Mouse (Mus musculus) adrenal gland, postnatal 10 days (tissue): ENCODE data around the gene Pex26. TPM values are rescaled to one million over a fixed set of nuclear protein-coding genes. Genes with fewer than 3 reads are reported as not detected.

Experiments used
- DNase-seq: peaks from one replicate; pipeline ENCODE4 v3.0.0; 2021; ENCODE audit warnings: mixed read lengths
- total RNA-seq, 2 experiments: library from RNA; stranded (reverse); gene quantifications; 2 replicates each; pipeline ENCODE4 v1.2.3; 2021

Pex26 gene
- total RNA-seq, 2 experiments from 2014 or later: 10.5 to 11.1 TPM

DNA sequence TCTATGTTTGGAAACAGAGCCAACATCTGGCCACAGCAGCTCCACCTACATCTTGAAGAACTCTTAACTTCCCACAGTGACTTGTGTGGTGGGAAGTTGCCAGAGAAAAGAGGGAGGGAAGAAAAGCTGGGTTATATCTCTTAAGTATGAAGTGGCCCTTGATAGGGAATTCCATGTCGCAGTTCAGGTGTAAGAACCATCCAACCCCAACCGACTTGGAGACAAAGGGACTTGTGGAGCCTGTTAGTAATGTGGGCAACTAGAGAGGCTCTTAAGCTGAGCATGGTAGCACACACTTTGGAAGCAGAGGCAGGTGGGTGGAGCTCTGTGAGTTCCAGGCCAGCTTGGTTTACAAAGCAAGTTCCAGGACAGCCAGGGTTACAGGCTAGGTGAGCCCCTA lies 26.1 kb downstream of the Pex26 start:
- DNase-seq: no peak

DNA sequence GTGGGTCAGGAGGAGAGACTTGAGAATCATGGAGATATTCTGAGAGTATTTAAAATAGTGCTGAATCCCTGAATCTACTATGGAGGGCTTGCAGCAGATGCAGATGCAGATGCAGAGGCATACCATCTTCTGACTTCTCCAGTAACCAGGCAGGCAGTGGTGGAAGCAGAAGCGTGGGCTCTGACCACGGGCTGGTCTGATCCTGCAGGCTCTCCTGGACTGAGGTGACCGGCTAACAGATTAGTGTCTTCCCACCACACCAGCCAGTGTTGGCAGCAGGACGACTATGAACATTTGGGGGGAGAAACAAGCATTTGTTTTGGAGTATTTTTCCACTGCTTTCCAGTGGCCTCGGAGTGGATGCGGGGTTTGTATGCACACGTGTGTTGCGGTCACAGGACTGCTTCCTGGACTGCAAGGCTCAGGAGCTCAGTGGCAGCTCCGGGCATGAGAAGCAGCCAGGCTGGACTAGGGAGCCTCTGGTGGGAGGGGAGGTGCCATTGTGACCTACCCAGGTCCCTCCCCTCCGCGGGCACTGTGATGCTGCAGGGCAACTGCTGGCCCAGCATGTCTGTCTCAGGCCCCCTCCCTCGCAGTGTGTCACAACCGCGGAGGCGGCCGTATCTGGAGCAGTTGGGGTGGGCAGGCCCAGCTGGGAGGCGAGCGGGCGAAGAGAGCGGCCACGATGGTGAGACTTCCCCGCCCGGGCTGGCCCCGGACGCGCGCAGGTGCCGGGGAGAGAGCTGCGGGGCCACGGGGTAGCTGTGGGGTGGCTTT lies 26.9 kb downstream of the Pex26 start, which contains the start of gene Tuba8:
Gene Tuba8 (plus strand): TSS at position 548 of the 777 bp plus-strand sequence.
- DNase-seq: peak; percentile 79

DNA sequence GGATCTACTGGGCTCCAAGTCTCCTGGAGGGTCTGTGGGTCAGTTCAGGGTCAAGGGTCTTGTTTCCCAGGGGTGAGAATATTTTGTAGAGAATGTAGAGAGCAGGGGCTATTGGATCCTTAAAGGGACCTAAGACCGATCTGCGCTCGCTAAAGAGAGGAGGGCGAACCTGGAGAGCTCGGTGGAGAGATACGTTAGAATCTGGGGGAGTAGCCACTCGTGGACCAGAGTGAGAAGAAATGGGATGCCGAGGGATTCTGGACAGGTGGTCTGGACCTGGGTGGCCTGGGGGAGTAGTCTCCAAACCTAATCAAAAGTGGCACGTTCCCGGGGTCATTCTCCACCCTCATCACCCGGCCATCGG lies 27.4 kb downstream of the Pex26 start:
- no peak for DNase-seq

DNA sequence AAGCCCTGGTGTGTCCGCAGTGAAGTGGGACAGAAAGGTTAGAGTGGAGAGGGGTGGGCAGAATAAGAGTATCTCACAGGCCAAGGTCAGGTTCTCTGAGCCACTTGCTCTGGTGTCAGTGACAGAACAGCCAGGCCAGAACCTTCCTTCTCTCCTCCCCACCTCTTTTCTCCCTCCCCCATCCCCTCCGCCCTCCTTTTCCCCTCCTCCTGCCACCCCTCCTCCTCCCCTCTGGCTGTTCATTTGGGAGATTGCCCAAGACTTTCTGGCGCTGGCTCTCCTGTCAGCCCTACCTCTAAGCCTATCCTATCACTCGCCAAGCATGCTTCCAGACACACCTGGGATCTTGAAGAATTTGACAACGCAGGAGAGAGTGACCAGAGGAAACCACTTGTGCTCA lies 28.3 kb downstream of the Pex26 start:
- DNase-seq: peak; percentile 61

DNA sequence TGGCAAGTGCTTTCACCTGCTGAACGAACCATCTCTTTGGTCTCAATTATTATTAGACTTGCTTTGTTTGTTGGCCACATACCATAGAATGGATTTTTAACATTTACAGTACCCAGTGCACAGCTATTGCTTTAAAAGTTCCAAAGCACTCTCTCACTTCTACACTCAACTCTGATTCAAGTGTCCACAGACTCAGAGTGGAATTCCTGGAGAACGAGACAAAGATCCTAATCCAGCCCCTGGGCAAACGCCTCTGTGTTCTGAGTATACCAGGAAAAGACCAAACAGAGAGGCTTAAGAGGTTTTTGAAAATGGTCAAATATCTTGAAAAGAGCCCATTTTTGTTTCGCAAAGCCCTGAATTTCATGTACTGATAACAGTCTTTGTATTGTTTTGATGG lies 29.5 kb downstream of the Pex26 start:
- no peak for DNase-seq

DNA sequence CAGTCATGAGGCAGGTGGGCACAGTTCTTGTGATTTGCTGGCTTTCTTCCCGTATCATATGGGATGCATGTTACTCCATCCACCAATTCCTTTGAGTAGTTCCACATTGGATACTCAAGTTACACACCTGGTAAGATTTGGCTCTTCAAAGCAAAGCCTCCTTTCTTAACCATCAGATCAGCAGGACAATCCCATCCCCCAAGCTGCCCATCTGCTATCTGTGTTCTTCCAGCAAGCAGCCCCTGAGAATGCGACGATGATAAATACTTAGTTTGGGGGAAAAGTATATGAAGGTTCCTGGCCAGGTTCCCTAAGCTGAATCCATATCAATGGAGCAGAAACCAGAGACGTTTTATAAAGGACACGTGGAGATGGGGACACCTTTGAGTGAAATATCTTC lies 30.8 kb downstream of the Pex26 start:
- DNase-seq: no peak

DNA sequence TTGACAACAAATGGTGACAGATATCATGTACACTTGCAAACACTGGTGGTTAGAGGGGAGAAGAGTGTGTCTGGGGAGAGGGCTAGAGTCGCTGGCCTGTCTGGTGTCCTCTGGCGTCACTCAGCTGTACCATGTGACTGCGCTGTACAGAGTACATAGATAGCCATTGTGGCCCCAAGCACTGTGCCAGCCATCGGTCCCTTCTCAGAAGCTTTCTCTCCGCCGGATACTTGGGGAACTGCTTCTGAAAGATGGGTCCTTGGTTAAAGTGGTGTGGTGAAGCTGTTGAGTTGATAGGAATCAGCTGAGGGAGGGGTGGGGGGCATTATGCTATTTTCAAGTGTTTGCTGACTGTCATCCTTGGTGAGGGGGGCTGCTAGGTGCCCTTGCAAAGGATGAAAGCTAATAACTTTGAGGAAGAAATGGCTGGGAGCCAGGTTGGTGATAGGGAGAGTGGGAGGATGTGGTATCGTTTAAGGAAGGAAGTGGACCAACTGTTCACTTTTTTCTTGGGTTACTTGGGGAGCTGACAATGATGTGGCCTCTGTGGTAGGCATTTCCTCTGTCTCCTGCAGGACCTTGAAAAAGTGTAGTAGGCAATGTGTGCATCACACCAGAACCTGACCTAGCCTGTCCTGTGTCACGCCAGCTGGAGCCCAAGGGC lies 31.3 kb downstream of the Pex26 start:
- no peak for DNase-seq

DNA sequence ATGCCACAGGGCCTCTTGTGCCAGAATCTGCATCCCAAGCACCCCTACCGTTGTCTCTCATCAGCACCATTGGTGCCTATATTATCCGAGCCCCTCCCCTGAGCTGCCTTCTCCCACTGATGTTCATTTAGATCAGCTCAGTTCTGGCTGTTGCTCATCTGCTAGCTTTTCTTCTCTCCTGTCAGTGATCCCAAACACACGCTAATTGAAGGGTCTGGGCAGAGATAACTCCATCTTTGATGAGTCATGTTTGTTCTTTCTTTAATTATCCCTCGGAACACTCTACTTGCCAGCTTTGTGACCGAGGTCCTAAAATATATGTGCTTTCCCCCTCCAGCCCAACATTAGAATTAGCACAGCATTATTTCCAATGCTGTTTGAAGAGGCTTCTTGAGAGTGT lies 31.9 kb downstream of the Pex26 start:
- no peak for DNase-seq

DNA sequence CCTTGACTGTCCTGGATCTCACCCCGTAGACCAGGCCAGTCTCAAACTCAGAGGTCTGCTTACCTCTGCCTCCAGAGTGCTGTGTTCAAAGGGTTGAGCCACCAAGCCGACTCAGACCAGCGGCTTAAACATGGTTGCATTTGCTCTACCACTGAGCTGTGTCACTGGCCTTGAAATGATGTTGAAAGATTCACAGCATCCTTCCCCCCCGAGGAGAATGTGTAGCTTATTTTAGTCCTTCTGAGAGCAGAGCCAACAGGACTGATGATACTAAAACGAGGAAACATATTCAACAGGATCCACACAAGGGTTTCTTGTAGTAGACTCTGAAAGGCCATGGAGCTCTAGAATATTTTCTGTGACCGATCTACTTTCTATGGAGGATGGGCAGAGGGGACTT lies 32.4 kb downstream of the Pex26 start:
- DNase-seq: no peak

DNA sequence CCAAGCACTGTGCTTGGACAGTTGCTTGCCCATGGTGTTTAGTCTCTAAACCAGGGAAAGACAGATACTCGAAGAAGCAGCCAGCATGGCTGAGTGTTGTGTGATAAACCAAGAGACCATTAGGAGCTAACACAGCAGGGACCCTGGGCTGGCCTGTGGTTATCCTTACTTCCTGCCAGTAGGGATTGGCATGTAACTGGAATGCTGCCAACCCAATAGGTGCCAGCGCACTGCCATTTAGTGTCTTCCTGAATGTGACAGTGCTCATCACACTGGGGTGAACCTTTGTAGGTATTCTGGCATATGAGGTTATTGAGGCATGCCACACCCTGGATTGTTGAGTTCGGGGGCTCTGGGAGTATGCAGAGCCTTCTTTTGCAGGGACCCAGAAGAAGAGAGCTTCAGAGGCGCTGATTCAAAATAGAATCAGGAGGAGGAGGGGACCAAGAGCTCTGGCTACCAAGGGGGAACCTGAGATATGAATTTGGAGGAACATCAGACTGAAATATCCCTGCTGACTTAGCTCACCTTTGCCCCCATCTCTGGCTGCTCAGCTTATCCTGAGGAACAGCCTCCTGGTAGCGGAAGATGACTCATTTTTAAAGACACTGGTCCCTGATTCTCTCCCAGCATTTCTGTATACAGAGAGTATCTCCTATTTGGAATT lies 33.3 kb downstream of the Pex26 start:
- no peak for DNase-seq

DNA sequence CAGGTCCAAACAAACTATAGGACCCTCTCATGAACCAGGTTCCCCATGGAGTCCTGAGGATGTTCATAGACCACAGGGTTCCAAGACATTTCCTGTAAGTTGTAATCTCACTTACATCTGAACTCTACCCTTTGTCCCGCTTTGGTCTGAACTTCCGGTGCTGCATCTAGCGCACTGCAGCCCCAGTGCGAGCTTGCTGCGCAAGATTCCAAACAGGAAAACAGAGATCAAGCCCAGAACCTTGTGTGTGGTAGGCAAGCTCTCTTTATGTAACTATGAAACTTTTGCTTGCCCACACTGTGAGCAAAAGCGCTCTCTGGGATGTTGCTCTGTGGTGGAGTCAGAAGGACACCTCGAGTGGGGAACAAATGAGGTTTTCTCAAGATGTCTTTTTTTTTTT lies 34.5 kb downstream of the Pex26 start:
- DNase-seq: no peak

DNA sequence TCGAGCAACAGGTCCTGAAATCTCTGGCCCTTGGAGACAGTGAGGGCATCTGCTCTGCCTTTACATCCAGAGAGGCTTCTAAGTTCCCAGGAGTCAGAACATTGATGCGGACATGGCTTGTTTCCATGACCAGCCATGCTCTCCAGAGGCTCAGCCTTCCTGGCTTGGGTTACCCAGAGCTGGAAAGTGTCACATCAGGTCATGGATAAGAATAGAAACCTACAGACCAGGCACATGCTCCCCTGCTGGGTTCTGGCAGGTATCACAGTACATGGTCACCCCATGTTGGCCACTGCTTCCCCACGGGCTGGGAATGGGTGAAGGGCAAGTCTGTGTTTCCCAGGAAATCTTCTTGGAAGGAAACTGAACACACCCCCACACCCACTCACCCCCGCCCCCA lies 35.9 kb downstream of the Pex26 start:
- peak; percentile 50 for DNase-seq

DNA sequence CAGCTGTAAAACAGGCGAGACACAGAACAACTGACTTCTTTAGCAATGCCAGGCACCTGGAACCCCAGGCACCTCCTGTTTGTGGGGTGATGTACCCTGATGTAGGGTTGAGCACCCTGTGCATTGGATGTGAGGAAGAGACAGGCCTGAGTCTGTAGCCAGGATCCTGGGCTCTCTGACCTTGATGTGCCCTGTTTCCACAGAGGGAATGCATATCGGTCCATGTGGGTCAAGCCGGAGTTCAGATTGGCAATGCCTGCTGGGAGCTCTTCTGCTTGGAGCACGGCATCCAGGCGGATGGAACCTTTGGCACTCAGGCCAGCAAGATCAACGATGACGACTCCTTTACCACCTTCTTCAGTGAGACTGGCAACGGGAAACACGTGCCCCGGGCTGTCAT lies 36.7 kb downstream of the Pex26 start:
- DNase-seq: no peak

DNA sequence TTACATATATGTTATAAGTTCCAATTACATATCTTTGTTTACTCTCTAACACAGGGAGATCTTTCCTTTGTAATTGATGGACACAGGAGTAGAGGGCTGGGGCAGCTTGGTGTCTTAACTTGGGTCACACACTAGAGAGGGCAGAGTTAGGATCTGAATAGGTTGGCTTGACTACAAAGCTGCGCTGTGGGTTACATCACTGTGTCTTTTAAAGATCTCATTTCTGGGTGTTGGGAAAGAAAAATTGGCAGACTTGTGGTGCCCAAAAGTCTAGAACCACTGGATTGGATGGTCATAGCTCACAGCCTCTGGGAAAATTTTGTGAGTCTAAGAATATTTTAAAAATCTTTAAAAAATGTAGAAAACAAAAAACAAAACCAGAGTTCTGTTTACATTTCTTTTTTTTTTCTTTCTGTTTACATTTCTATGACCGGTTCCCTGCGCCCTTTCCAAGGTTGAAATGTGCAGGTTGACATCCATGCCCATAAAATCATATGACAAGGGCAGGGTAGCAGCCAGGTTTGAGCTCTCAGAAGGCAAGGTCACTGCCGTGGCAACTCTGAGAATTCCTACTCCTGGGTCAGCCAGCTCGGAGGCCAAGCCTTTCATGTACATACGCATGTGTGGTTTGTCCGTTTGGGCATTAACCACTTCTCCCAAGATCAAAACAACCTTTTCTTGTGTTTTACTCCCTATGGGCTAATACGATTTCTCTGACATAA lies 38.6 kb downstream of the Pex26 start:
- peak; percentile 17 for DNase-seq

DNA sequence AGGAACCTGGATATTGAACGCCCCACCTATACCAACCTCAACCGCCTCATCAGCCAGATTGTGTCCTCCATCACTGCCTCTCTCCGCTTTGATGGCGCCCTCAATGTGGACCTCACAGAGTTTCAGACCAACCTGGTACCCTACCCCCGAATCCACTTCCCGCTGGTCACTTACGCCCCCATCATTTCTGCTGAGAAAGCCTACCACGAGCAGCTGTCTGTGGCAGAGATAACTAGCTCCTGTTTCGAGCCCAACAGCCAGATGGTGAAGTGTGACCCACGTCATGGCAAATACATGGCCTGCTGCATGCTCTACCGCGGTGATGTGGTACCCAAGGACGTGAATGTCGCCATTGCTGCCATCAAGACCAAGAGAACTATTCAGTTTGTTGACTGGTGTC lies 39.5 kb downstream of the Pex26 start:
- DNase-seq: no peak

DNA sequence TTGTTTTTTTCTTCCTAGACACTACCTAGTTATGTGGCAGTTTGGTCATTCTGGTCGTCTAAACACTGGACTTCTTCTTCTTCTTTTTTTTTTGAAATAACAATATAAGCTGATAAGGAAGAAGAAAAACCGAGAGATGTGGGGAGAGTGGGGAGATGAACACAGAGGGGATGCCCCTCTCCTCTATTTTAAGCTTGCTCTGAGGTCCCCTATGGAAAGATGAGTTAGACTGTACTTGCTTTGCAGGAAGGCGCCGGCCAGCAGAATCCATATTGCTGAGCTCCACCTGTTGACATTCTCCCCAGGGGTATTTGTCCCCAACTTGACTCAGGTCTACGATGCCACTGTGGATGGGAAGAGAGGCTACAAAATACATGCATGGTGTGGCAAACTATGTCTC lies 40.6 kb downstream of the Pex26 start:
- no peak for DNase-seq

DNA sequence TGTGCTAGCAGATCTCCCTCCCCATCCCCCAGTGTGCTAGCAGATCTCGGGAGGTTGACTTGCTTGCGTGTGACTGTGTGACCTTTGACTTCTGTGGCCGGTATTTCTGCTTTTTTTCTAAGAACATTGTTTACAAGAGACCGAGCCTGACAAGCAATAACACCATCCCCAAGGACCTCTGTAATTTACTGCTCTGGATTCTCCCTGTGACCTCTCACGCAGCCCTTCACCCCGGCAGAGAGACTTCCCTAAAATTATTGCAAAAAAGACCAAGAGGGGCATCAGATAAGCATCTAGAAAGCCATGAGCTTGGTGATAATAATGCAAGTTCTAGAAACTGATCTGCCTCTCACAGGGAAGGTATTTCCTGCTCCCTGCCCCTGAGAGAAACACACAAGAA lies 41.5 kb downstream of the Pex26 start:
- peak; percentile 25 for DNase-seq

DNA sequence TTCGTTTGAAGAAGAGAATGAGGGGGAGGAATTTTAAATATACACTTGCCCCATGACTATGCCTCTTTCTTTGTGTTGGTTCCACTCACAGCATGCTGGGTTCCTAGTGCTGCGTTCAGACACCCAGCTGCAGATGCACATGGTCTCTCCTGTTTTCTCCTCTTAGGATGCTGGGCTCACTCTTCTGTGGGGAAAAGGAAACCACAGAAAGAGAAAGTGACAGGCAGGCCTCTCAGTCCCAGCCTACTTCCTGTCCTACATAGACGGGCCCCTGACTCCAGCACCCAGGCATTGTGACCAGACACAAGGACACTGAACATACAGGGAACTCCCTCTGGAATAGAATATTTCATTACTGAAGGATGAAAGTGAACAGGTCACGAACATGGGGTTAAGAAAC lies 42.6 kb downstream of the Pex26 start:
- no peak for DNase-seq

DNA sequence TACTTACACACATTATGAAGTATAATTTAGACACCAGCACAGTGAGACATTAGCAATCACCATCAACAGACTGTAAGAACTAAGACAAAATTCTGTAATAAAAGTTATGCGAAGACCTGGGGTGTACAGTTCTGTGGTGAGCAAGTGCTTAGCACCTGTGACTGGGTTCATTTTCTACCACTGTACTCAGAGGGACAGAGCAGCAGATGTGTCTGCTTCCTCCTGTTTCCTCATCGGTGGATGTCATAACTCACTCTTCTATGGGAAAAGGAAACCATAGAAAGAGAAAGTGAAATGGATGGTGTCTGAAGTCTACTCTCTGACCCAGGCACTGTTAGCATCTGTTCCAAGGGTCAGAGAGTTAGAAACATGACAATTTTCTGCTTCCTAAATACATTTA lies 43.3 kb downstream of the Pex26 start:
- no peak for DNase-seq

DNA sequence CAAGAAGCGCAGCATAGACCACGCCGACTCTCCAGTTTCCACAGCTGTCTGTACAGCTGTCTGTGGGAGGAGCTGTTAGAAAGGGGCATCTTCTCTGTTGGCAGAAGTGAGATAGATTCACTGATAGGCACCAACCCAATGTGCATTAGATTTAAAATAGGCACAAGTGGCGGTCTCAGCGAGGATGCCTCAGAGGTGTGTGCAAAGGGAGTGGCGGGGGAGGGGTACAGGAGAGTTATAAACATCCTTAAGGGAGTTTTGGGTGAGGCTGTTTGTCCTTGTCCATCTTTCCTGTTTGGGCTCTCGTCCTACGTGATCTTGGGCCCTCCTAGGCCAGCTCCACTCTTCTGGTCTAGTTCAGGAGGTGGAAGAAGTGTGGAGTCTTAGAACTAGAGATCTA lies 45.0 kb downstream of the Pex26 start:
- DNase-seq: no peak

DNA sequence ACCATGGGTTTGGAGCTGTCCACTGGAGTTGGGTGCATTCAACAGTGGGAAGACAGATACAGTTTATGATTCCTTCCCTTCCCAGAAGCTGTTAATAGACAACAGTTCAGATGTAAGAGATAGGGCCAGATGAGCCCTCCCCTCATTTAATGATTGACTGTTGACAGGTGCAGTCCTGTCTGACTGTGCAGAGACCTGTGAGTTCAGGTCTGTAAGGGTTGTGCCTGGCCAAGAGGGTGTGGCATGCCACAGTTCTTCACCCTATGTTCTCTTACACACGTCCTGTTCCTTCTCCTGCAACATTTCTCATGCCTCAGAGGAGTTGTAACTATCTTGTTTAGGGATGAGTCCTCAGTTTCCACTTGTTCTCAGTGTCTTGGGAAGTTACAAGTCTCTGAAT lies 49.2 kb downstream of the Pex26 start:
- DNase-seq: no peak

DNA sequence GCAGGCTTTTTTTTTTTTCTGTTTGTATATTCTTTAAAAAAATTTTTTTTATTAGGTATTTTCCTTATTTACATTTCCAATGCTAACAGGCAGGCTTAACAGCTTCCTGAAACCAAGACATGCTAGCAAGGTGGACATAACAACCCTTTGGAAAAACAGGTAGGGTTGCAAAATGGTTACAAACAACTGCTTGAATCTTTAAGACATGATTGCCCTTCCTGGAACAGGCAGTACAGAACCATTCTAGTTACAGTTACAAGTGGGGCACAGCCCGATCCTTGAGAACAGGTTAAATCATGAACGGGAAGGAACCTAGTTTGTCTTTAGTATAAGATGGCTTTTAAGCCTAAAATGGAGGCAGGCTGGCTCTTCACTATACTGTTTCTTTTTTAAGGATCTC lies 52.9 kb downstream of the Pex26 start:
- DNase-seq: no peak

DNA sequence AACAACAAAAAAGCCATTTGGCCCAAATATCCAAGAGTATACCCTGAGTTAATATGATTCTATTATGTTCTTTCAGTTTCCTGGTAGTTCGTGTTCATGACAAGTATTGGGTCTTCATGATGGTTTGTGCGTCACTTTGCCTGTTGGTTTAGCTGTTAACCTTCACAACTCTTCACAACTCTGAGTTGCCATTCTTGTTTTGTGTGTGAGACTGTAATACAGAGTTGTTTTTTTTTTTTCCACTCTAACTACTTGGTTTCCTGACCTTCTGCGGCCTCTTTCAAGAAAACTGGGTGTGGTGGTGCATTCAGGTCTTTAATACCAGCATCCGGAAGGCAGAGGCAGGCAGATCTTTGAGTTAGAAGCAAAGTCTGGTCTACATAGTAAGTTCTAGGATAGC lies 54.7 kb downstream of the Pex26 start:
- DNase-seq: no peak
